Mouse (Mus musculus): ENCODE data around the gene 1700015F17Rik.

GRCm38 (mm10) chr5:5479043-5479442 lies at the start of gene 1700015F17Rik:
- TF ChIP-seq GATA1 (IDR thresholded peaks at IDR 0.05; ENCODE audit: borderline replicate concordance, low read length) (no peak), FLI1 (IDR thresholded peaks at IDR 0.05; ENCODE audit: low read length) (no peak)

All from megakaryocyte, embryonic 14.5 days (primary cell).